Mouse (Mus musculus) midbrain, embryonic 14.5 days (tissue): Measurements from ENCODE around the gene Gm1330. TPM values are rescaled to one million over a fixed set of nuclear protein-coding genes. Genes with fewer than 3 reads are reported as not detected.
"Not testable (repeated sequence)": the region's sequence is repeated elsewhere in the genome, so short reads cannot be mapped to it uniquely, and the experiment has no call there.

Experiments
- ATAC-seq: fragments of 200-750 bp; cut with Nextera tagmentation; 2 replicates; pipeline ENCODE4 v1.8.0; 2017; ENCODE audit warnings: moderate number of reproducible peaks, moderate library complexity; ENCODE audit not compliant: low FRiP score, low TSS enrichment
- DNase-seq: peaks from one replicate; pipeline ENCODE4 v3.0.0-alpha.2; 2015
- H3K27ac ChIP-seq: fragments of 300-500 bp; sonication (generic); replicated peaks from 2 replicates; pipeline ENCODE4 v1.5.1; 2014; ENCODE audit warnings: mild to moderate bottlenecking, low read depth, low read length, moderate library complexity
- H3K27me3 ChIP-seq: fragments of 300-500 bp; sonication (generic); 2 replicates; pipeline ENCODE4 v1.6.1; 2014; ENCODE audit warnings: low read length, control low read depth, mixed read lengths; ENCODE audit not compliant: control insufficient read depth, insufficient read depth
- H3K36me3 ChIP-seq: fragments of 300-500 bp; sonication (generic); 2 replicates; pipeline ENCODE4 v1.6.1; 2014; ENCODE audit warnings: low read length, control low read depth; ENCODE audit not compliant: control insufficient read depth, insufficient read depth
- H3K4me1 ChIP-seq: fragments of 300-500 bp; sonication (generic); 2 replicates; pipeline ENCODE4 v1.6.1; 2014; ENCODE audit warnings: mild to moderate bottlenecking, antibody characterized with exemption, low read length, control low read depth; ENCODE audit not compliant: control insufficient read depth, insufficient read depth
- H3K4me2 ChIP-seq: fragments of 300-500 bp; sonication (generic); 2 replicates; pipeline ENCODE4 v1.6.1; 2014; ENCODE audit warnings: mild to moderate bottlenecking, low read length, moderate library complexity
- H3K4me3 ChIP-seq: fragments of 300-500 bp; sonication (generic); replicated peaks from 2 replicates; pipeline ENCODE4 v1.5.1; 2014; ENCODE audit warnings: low read depth, low read length
- H3K9ac ChIP-seq: fragments of 300-500 bp; sonication (generic); replicated peaks from 2 replicates; pipeline ENCODE4 v1.6.1; 2014; ENCODE audit warnings: mild to moderate bottlenecking, low read length, moderate library complexity
- H3K9me3 ChIP-seq: fragments of 300-500 bp; sonication (generic); 2 replicates; pipeline ENCODE4 v1.6.1; 2016; ENCODE audit warnings: low read length, control low read depth, mixed read lengths; ENCODE audit not compliant: control insufficient read depth
- WGBS: fragments of 180-500 bp; shearing (Covaris S2); extraction: QIAGEN DNeasy Blood & Tissue Kit; methylation state at CpG from one replicate; pipeline ENCODE4 v1.1.7; 2014; 5-methylcytosine and 5-hydroxymethylcytosine counted together
- polyA plus RNA-seq: library from polyadenylated mRNA; unstranded; fragments of >200 nt; fragmentation: Nextera tagmentation; extraction: Ambion mirVana; gene quantifications from 2 replicates; pipeline ENCODE4 v1.2.1, GENCODE M21; 2014

Gm1330 gene
- not detected in 2 replicates for polyA plus RNA-seq

GRCm38 (mm10) chr2:149003151-149003550 lies at the start of gene Gm1330:
TSS of gene Gm1330 (minus strand) at chr2:149003251.
- H3K27me3 ChIP-seq, result no peaks in the 10 kb centered on the region
- H3K4me2 ChIP-seq, result no peak within 1 kb of the TSS
- no peak within 1 kb of the TSS for H3K9ac ChIP-seq
- DNase-seq, result no peak
- 0 out of 2 replicates have a peak, but pooled peaks cover 10% of the 10 kb centered on the region for H3K9me3 ChIP-seq
- no peak for ATAC-seq
- no peaks in the 10 kb centered on the region for H3K36me3 ChIP-seq
- H3K27ac ChIP-seq, result no peak within 1 kb of the TSS
- H3K4me1 ChIP-seq, result no peaks in the 10 kb centered on the region
- H3K4me3 ChIP-seq, result no peak within 1 kb of the TSS

GRCm38 (mm10) chr2:149017137-149017536 lies 14.1 kb upstream of the Gm1330 start, which contains the start of gene Gm10750:
TSS of gene Gm10750 (minus strand) at chr2:149017237.
- H3K4me3 ChIP-seq, H3K4me2 ChIP-seq, H3K27me3 ChIP-seq, H3K36me3 ChIP-seq, H3K27ac ChIP-seq, H3K9ac ChIP-seq, H3K4me1 ChIP-seq, ATAC-seq, DNase-seq, H3K9me3 ChIP-seq: not testable (repeated sequence)
- WGBS, result 76% methylated on average over 5 of the region's 5 CpGs

- no peak overlapping the region for H3K9ac ChIP-seq
- 83% methylated on average over 2 of the region's 2 CpGs for WGBS
- no peak for ATAC-seq
Observed at GRCm38 (mm10) chr2:149004826-149005225, 1.8 kb upstream of the Gm1330 start.

GRCm38 (mm10) chr2:148995133-148995532 lies 7.9 kb downstream of the Gm1330 start:
- Histone ChIP-seq H3K9ac (no peak overlapping the region), H3K9me3 (peaks cover 5% of the 10 kb centered on the region; the same call in 1 of the 2 replicates), H3K36me3 (no peaks in the 10 kb centered on the region), H3K4me1 (no peaks in the 10 kb centered on the region), H3K4me2 (no peak overlapping the region), H3K4me3 (no peak overlapping the region), H3K27me3 (no peaks in the 10 kb centered on the region), H3K27ac (no peak overlapping the region)
- ATAC-seq (no peak), DNase-seq (no peak)
- WGBS, result 92% methylated on average over 2 of the region's 2 CpGs

More at GRCm38 (mm10) chr2:149004826-149005225, 1.8 kb upstream of the Gm1330 start:
- no peak for DNase-seq
- no peaks in the 10 kb centered on the region for H3K4me1 ChIP-seq
- H3K4me3 ChIP-seq, result no peak overlapping the region
- no peaks in the 10 kb centered on the region for H3K36me3 ChIP-seq
- no peak overlapping the region for H3K27ac ChIP-seq
- H3K4me2 ChIP-seq, result no peak overlapping the region
- H3K9me3 ChIP-seq, result 0 out of 2 replicates have a peak, but pooled peaks cover 5% of the 10 kb centered on the region
- H3K27me3 ChIP-seq, result no peaks in the 10 kb centered on the region

Other genes starting within 250 kb of the Gm1330 start
- gene Cst11, start 231.8 kb downstream of the Gm1330 start, polyA plus RNA-seq, result not detected in 2 replicates
- gene 8030411F24Rik, start 221.2 kb downstream of the Gm1330 start, polyA plus RNA-seq, result not detected in 2 replicates
- gene Cst12, start 213.9 kb downstream of the Gm1330 start, polyA plus RNA-seq, result not detected in 2 replicates
- gene Cst8, start 204.5 kb downstream of the Gm1330 start, polyA plus RNA-seq, result not detected in 2 replicates
- gene Cst13, start 183.2 kb downstream of the Gm1330 start, polyA plus RNA-seq, result not detected in 2 replicates
- not detected in 2 replicates for gene Cst9, start 168.1 kb downstream of the Gm1330 start, polyA plus RNA-seq
- not detected in 2 replicates for gene 9230104L09Rik, start 138.2 kb downstream of the Gm1330 start, polyA plus RNA-seq
- 525 and 594 TPM in 2 replicates for gene Cst3, start 127.6 kb downstream of the Gm1330 start, polyA plus RNA-seq
- gene Gm10750, start 14.0 kb upstream of the Gm1330 start, polyA plus RNA-seq, result not detected in 2 replicates